Mouse (Mus musculus) yolk sac, embryonic 10.5 days (tissue): ENCODE data around the gene Celf2.

Source experiments
- DNase-seq: peaks from one replicate; pipeline ENCODE4 v3.0.0-alpha.2; 2017; ENCODE audit warnings: low spot score

Gene Celf2

DNA sequence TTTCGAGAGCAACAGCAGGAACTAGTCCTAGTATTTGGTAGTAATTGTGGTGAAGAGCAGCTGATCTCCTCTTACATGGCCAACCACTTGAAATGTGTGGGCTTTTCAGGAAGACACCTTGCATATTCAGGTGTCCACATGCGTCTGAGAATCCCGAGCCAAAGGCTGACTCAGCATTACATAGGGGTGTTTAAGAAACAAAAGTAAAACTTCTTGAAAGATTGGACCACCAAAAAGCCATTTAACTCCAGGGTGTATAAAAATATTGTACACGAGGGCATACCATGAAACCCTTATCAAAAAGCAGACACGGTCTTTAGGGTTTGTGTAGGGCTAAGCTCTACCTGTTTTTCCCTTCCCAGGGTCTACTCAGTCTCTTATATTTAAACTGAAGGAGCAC is 965.7 kb downstream of the Celf2 start:
- no peak for DNase-seq

DNA sequence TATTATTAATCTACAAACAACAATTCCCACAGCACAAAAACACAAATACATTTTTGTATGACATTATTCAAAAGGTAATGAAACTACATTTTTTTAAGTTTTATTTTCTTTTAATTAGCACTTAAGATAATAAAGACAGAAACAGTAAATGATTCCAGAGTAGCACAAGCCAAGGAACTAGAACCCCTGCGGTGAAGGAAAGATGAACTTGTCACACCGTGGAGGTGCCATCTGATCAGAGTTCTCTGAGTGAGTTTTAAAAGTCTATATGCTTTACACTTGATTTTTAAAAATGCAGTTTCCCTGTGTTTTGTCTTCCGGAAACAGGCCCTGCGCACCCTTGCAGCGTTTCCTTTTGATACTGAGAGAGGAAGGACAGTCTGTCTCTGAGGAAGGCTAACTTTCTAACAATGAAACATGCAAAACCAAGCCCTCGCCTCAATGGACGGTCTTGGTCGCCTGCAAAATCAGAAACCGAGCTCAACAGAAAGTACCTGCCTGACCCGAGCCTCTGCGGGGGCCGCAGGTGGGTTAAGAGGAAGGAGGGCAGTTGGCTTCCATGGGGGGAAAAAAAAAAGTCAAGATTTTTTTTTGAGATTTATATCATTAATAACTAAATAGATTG is 966.7 kb downstream of the Celf2 start:
- DNase-seq = no peak

DNA sequence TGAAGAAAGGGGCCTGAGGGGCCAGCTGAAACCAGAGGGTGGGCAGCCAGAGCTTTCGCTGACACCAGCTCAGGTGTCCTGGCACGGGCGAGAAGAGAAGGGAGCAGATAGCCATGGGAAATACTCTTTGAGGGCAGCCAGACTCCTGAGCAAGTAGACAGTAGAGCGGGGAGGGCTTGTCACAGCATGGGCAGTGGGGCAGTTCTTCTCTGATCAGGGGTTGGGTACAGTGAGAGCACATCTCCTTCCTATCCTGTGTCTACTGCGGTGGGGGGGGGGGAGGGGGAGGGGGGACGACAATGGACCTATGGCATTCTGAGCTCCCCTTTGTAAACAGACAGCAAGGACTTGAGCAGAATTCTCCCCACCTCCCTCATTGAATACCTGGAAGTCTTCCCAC is 968.5 kb downstream of the Celf2 start:
- DNase-seq = no peak

DNA sequence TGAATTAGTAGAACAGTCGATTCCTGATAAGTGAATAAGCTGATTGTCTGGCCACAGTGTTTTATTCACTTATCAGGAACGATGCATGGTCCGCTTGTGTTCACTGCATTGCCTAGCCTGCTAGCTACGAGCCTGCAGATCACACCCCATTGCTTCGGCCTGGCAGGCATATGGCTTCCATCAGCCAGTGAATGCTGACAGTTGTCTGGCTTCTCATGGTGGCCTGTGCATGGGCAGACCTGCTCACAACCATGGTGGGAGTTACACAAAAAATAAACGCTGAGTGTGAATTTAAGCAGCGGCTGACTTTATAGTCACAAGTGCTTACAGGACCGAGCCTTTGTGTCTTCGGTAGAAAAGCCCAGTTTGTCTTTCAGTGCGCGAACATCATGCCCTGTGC is 969.3 kb downstream of the Celf2 start:
- DNase-seq = peak; percentile 16

DNA sequence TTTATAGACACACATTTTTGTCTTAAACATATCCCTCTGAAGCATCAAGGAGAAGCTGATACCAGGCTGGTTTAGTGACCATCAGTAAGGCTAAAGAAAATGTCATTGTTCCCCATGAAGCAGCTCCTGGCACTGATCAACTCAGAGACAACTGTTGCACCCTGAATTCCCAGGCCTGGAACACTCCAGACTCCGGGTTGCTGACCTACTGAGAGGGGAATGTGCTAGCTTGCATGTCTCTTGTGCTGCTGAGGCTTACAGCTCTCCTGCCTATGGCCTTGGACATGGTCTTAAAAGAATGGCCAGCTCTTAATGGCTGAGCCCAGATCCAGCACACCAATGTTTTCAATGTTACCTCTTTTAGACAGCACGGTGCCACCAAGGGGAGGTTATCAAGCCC is 970.9 kb downstream of the Celf2 start:
- DNase-seq = no peak

DNA sequence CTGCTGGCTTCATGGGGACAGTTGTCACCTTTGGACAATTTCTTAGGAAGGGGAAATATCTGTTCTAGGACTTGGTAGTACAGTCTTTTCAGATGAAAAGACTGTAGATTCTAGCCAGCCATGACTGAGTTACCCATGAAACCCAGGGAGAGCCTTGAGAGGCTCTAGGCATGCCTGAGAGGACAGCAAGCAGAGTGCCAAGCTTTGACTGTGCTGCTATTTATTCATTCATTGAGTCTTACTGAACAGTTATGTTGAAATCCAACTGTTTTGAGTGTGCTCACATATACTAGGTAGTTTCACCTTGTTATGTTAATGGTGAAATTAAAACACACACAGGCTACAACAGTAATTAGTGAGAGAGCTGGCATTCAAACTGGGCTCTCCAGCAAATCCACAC is 971.3 kb downstream of the Celf2 start:
- DNase-seq = no peak

DNA sequence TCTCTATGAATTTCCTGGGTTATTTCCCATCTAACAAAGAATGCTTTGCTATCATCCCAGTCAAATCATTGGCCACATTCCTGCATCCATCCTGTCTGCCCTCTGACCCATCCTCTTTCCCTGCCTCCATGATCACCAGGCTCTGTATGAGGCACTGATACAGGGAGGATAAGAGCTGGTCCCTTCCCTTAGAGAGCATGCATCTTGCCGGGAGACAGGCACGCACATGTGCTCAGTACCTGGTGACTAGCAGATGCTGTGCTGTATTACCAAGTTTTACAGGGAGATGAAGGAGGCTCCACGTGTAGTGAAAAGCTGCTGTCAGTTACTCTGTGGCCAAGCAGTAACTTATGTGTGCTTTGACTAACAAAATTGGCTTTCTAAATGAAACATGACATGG is 972.0 kb downstream of the Celf2 start:
- DNase-seq = no peak

DNA sequence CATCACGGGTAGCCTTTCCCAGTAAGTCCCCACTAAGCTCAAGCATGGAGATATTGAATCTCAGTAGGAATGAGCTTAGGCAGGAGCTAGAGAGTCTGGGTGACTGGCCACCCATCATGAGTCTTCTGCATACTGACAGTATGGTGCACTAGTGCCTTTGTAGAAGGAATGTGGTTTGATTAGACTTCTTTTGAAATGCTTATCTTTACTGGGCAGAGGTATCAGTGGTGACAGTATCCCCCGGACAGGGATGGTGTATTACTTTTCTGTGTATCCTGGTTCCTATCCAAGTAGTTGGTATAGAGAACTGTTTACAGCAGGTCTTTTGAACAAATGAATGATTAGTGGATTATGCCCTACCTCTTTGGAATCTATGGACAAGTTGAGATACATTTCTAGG is 973.0 kb downstream of the Celf2 start:
- no peak for DNase-seq

DNA sequence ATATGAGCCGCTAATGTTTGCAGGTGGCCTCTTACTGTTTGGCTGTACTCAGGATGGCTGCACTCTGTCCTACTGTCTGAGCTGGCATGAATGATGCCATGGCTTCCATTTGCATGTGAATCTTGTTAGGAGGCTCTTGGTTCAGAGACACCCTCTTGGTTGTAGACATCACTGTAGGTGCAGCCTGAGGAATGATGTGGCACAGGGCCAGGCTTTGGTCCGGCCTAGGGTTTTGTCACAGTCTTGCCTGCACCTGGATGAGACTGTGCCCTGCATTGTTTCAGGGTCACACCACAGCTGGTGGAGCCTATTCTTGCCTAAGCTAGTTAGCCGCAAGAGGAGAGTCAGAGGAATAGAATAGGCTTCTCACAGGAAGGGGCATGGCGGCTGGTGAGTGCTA is 977.0 kb downstream of the Celf2 start:
- DNase-seq = no peak

DNA sequence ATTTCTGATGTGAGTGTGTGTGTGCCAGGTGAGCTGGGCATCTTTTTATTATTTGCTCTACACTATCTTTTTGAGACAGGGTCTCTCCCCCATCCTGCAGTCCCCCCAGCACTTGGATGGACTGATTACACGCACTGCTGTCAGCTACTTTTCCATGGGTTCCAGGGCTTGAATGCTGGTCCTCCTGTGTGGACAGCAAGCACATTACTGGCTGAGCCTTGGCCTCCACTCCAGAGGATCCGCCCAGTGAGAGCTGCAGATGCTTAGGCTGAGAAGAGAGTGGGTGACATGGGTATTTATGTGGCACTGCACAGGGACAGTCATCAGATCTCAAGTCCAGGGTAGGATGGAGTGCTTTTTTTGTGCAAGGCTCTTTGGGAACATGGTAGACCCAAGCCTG is 981.3 kb downstream of the Celf2 start:
- no peak for DNase-seq

DNA sequence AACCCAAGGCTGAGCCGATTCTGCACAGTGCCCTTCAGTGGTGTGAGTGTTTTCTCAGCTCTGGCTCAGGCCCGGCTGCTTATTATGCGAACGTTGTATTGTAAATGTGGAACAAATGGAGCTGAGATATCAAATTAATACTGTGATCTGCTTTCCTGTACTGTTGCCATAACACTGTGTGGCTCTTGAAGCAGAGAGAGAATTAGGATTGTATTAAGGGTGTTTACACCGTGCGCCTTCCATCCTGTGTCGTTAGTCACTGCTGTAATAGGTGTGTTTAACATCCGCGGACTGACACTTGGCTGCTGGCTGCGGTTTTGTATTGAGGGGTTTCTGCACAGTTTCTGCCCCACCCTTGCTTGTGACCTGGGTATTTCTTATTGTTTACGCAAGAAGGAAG is 982.5 kb downstream of the Celf2 start:
- no peak for DNase-seq

DNA sequence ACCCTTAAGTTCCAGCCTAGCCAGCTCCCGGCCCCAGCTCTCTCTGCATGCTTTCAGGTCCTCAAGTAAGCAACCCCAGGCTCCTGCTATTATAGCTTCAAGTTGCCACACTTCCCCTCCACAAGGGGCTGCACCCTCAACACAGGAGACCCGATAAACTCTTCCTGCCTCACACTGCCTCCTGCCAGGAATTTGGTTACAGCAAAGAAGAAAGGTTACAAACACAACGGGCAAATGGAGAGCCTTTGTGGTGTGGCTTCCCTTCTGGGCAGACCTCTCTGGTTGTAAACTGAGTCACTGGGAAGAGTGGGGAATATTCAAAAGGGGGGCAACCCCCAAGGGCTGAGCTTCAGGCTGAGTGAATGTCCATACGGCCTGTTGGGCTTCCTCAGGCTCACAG is 983.1 kb downstream of the Celf2 start:
- DNase-seq = no peak

DNA sequence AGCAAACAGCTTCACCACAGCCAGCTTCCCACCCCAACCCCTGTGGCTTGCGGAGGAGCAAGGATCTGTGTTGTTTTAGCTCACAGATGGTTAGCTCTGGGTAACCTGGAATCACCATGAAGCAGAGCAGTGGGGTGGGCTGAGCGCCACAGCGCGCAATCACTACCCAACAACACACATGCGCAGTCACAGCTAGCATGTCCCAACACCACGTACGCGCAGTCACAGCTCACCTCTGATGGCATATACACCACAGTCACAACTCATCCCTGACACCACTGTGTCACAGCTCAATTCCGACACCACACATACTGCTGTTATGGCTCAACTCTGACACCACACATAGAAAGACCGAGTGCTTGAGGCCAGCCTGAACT is 985.5 kb downstream of the Celf2 start:
- DNase-seq = no peak

DNA sequence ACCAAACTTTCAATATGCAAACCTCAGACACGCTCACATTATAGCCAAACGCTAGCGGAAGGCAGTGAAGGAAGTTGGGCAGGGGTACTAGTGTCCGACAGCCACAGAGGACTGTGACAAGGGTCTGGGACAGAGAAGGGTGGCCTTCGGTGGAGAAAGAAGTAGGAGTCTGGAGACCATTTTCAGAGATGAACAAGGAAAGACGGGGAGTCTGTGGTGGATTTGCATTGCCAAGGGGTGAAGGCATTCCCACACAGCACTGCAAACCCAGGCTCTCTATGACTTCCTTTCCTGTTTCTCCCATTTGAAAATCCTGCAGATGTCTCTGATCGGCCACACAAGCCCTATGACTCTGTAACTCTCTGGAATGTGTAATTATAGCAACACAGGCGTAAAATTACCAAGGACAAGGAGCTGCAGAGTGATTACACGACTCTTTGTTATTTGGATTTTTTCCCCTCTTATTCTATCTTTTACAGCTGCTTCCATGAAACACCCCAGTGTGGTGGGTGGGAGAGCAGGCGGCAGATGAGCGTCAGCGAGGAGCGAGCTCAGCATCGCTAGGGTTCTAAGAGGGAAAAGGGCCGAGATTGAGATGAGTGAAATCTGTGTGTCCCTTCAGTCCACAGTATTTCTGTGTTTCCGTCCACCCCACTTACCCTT is 986.0 kb downstream of the Celf2 start:
- no peak for DNase-seq

DNA sequence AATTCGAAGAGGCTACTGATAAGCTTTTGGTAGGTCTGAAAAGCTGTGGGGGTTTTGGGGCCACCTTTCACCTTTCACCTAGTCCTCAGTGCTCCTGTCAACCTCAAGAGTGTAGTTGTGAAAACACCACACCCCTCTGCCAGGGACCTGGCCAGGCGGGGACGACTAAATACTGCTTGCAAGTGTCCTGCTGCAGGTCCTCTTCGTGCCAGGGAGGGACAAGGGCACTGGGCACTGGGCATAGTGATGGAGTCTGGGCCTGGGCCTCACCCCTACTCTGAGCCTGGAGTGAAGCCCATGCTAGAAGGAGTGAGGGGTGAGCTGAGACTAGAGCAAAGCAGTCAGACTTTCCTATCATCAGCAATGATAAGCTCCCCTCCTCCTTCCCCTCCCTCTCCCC is 987.0 kb downstream of the Celf2 start:
- DNase-seq = no peak

DNA sequence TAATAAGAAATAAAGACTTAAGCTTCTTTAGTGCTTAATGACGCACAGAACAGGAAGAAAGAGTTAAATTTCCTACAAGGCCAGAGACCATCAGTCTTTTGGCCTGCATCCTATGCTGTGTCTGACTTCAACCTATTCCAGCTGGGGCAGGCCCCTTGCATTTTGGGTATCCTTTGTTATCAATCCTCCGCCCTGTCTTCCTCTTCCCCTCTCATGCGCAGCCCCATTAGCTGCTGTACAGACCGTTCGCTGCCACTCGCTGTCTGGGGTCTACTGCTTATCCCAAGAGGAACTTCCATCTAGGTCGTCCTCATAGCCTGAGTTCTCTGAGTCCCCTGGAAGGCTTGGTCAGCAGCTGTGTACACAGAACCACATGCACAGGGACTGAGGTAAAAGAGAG is 996.2 kb downstream of the Celf2 start:
- DNase-seq = no peak

DNA sequence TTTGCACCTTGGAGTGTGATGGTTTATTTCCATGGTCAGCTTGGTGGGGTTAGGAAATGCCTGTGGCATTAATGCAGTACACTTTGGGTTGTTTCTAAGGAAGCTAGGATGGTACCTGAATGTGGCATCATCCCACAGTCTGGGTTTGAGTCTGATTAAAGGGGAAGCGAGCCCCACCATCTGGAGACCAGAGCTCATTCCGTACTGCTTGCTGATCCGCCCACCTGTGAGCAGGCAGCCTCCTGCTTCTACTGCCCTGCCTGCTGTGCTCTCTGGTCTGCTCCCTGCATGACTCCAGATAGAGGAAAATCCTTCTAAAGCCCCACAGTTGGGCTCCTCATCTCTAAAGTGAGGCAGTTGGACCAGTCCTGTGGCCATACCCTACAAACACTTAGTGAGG is 1002.3 kb downstream of the Celf2 start:
- DNase-seq = no peak

DNA sequence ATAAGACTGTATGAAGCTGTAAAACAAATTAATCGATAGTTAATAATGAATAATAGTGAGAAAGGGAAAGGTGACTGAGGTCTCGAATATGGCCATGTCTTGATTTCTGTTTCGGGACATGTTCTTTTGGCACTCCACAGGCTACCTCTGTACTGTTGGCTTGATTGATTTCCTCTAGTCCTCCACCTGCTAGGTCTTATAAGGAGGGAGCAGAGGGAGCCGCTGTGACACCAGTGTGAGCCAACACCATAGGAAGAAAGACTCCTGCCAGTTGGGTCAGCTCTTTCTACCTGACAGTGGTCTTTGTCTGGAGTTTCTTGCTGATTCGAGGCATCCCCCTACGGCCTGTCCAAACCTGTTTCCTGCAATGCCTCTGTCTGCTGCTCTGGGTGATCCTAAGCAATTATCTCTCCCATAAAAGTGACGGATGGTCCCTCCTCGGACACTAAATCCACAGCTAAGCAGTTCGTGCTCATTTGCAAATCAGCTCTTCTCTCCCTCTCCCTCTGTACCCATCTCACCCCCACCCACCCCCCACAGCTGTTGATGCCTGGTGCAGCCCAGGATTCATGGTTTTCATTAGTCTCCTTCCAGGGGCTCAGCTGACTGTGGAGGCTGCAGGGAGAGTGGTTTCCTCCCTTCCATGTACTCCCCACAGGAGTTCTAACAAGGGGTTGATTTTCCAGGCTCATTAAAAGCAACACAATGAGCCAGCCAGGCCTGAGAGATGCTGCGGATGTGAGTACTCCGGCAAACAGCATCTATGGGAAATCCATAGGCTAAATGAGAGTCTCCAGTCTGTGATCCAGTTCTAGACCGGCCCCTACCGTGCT is 1003.2 kb downstream of the Celf2 start:
- DNase-seq = peak; percentile 14

DNA sequence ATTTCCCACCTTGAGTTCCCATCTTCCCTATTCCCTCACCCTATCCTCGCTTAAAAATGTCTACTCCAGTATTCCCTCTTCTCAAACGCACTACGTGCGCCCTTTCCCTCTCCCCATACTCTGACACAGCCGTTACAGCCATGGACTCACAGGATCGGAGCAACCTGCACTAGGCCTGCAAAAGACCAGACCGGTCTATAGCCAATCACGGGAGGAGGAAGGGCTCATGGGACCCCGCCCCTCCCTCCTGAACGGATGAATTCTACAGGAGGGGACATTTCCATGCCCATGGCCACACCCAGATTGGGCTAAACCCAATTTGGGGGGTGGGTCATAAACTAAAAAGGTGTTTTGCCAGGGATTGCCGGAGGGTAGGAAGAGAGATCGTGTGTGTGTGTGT is 1003.8 kb downstream of the Celf2 start:
- no peak for DNase-seq

DNA sequence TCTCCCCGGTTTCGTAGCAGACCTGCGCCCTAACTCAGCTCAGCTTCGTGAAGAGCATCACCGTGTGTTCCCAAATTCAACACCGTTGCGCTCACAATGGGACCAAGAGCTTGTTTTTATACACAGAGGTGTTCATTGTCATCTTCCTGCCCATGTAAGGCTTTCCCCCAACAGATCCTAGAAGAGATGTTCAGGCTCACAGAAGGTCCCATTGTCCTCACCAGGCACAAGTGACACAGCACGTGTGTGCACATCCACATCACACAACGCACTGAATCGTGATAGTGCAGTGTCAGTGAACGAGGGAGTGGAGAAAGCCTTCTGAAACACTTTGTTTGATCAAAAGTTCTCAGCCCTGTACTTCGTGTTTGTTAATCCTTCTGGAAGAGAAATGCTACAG is 1011.3 kb downstream of the Celf2 start:
- DNase-seq = no peak

DNA sequence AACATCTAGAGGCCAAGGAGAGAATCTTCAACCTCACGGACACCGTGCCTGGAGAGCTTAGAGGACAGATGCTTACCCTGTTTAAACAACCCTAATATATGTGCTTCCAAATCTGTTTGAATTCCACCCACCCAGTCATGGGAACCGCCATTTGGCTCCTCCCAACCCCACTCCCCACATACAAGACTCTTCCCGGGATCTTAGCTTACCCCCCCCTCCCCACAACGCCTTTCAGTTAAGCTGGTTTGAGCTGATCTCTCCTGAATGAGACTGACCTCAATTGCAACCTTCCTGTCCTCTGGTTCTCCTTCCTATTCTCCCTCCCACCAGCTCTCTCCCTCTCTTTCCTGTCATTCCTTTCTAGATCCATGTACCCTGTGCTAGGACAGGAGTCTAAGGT is 1011.7 kb downstream of the Celf2 start:
- no peak for DNase-seq

DNA sequence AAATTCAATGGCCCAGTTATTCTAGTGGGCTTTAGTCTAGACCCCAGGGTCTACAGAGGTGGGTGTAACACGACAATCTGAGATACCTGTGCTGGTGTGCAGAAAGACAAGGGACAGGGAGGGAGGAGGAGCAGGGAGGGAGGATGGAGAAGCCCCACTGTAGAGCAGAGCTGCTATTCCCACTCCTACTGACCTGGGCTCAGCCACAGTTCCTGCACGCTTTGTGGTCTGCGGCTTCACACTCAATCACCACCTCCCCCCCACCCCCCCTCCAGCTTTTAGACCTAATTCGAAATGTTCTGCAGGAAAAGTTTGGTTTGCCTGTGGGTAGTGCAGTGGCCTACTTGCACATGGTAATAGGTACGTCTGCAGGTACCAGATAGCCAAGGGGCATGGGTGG is 1015.5 kb downstream of the Celf2 start:
- no peak for DNase-seq

DNA sequence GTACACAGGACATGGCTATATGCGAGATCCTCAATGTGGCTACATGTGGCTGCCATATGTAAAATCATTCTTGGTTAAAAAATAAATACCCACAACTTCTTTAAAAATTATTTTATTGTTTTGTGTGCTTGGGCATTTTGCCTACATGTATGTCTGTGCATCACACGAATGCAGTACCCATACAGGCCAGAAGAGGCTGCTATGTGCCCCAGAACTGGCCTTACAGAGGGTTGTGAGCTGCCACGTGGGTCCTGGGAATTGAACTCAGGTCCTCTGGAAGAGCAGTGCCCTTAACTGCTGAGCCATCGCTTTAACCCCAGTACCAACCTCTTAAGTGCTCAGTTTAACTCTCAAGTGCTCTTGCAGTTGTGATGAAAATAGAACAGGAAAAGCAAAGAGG is 1018.5 kb downstream of the Celf2 start:
- no peak for DNase-seq

DNA sequence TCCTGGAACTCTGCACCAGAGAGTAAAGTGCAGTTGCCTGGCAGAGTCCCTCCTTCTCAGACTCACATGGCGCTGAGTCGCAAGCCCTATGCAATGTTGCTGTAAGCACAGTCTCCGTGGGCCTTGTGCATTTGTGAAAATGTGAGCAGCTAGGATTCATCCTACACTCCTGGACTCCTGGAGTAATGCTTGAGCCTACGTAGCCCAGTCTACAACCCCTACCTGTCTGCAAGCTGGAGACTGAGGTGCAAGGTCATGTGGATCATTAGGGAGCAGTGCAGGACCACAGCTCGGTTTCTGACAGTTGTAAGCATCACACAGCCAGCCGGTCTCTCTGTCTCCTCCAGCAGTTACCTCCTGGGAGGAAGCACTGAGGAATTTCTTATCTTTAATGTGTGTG is 1019.3 kb downstream of the Celf2 start:
- no peak for DNase-seq
